Mouse (Mus musculus) ES-E14 (cell line): ENCODE data around the gene Gp6.

Experiments
- CHD2 ChIP-seq: IDR thresholded peaks from 2 replicates; pipeline ENCODE4 v1.6.1; 2014; ENCODE audit warnings: mild to moderate bottlenecking, low read depth, low read length, inconsistent platforms
- HCFC1 ChIP-seq: IDR thresholded peaks from 2 replicates; pipeline ENCODE4 v1.6.1; 2012; ENCODE audit warnings: low read length, inconsistent platforms, borderline replicate concordance; ENCODE audit not compliant: insufficient read depth
- MAFK ChIP-seq: IDR thresholded peaks from 2 replicates; pipeline ENCODE4 v1.6.1; 2014; ENCODE audit warnings: mild to moderate bottlenecking, low read depth, low read length, inconsistent platforms; ENCODE audit not compliant: insufficient read depth
- ZC3H11A ChIP-seq: IDR thresholded peaks from 2 replicates; pipeline ENCODE4 v1.6.1; 2012; ENCODE audit warnings: low read depth, mild to moderate bottlenecking, inconsistent platforms, low read length, borderline replicate concordance
- ZNF384 ChIP-seq: IDR thresholded peaks from 2 replicates; pipeline ENCODE4 v1.6.1; 2012; ENCODE audit warnings: low read depth, low read length, inconsistent platforms

- TF ChIP-seq MAFK, result no peak
- no peak for TF ChIP-seq CHD2
- peak; percentile 65; the same call in 1 of the 2 replicates for TF ChIP-seq ZC3H11A
- no peak for TF ChIP-seq HCFC1
- no peak for TF ChIP-seq ZNF384
Observed at GRCm38 (mm10) chr7:4431548-4431947, 34.0 kb upstream of the Gp6 start.
